Mouse (Mus musculus): Measurements from ENCODE around the gene Vti1a.

GRCm38 (mm10) chr19:55369691-55370090 is 53.6 kb downstream of the Vti1a start:
- no peak for TF ChIP-seq CTCF (IDR thresholded peaks at IDR 0.05; ENCODE audit: low read depth)
- TF ChIP-seq EP300 (IDR thresholded peaks at IDR 0.05; ENCODE audit: low read depth): no peak
